Mouse (Mus musculus) bone marrow, adult 2 months (tissue): ENCODE data around the gene Hspb9.

Experiments
- CTCF ChIP-seq: fragments of 200-500 bp; IDR thresholded peaks from 2 replicates; pipeline ENCODE4 v1.5.1; 2011; ENCODE audit warnings: low read length, control low read depth; ENCODE audit not compliant: control insufficient read depth, insufficient read depth
- POLR2A ChIP-seq: fragments of 200-500 bp; IDR thresholded peaks from 2 replicates; pipeline ENCODE4 v1.6.1; 2011; ENCODE audit warnings: low read depth, mild to moderate bottlenecking, control low read depth, low read length, borderline replicate concordance; ENCODE audit not compliant: control insufficient read depth

- TF ChIP-seq POLR2A, result no peak
- no peak for TF ChIP-seq CTCF
These were observed 7.6 kb downstream of the Hspb9 start for GRCm38 (mm10) chr11:100721254-100721653.
